Mouse (Mus musculus) MEL (cell line): Measurements from ENCODE around the gene Gm49369.

Experiments
- BHLHE40 ChIP-seq: IDR thresholded peaks from 2 replicates; pipeline ENCODE4 v1.6.1; 2012; ENCODE audit warnings: low read depth, mild to moderate bottlenecking, inconsistent platforms, low read length, improper control_type of control experiment, borderline replicate concordance
- CHD2 ChIP-seq: IDR thresholded peaks from 2 replicates; pipeline ENCODE4 v1.6.1; 2011; ENCODE audit warnings: low read length, improper control_type of control experiment
- CTCF ChIP-seq, 3 experiments: IDR thresholded peaks in 2 of 3; conservative IDR thresholded peaks in 1 of 3; 2 replicates each; pipeline ENCODE4 v1.5.1; 2011 to 2012; ENCODE audit warnings: low read length in 3 of 3, low read depth in 2 of 3, mild to moderate bottlenecking in 2 of 3, improper control_type of control experiment in 1 of 3, inconsistent platforms in 1 of 3, mixed read lengths in 1 of 3, moderate library complexity in 1 of 3; ENCODE audit not compliant: control insufficient read depth in 1 of 3, insufficient read depth in 1 of 3, poor library complexity in 1 of 3, severe bottlenecking in 1 of 3
- EP300 ChIP-seq, 2 experiments: IDR thresholded peaks; 2 replicates each; pipeline ENCODE4 v1.6.1; 2011; ENCODE audit warnings: improper control_type of control experiment in 2 of 2, low read length in 2 of 2, low read depth in 1 of 2, mild to moderate bottlenecking in 1 of 2
- MAFK ChIP-seq: IDR thresholded peaks from 2 replicates; pipeline ENCODE4 v1.6.1; 2011; ENCODE audit warnings: low read depth, mild to moderate bottlenecking, low read length, improper control_type of control experiment, borderline replicate concordance
- MXI1 ChIP-seq: IDR thresholded peaks from 2 replicates; pipeline ENCODE4 v1.6.1; 2011; ENCODE audit warnings: mild to moderate bottlenecking, low read depth, low read length, improper control_type of control experiment
- NELFE ChIP-seq: IDR thresholded peaks from 2 replicates; pipeline ENCODE4 v1.6.1; 2011; ENCODE audit warnings: low read depth, low read length, improper control_type of control experiment
- POLR2AphosphoS5 ChIP-seq: IDR thresholded peaks from 2 replicates; pipeline ENCODE4 v1.6.1; 2012; ENCODE audit warnings: low read depth, borderline replicate concordance, mild to moderate bottlenecking, inconsistent platforms, low read length, moderate library complexity, mixed read lengths
- TBP ChIP-seq: IDR thresholded peaks from 2 replicates; pipeline ENCODE4 v1.8.0; 2011; ENCODE audit warnings: low read depth, low read length, improper control_type of control experiment
- UBTF ChIP-seq: IDR thresholded peaks from 2 replicates; pipeline ENCODE4 v1.6.1; 2012; ENCODE audit warnings: low read depth, mild to moderate bottlenecking, inconsistent platforms, low read length, improper control_type of control experiment, moderate library complexity, borderline replicate concordance; ENCODE audit not compliant: insufficient read depth
- ZNF384 ChIP-seq: IDR thresholded peaks from 2 replicates; pipeline ENCODE4 v1.6.1; 2012; ENCODE audit warnings: low read depth, mild to moderate bottlenecking, inconsistent platforms, low read length, improper control_type of control experiment

GRCm38 (mm10) chr7:142371768-142372661, 10.5 kb downstream of the Gm49369 start:
- TF ChIP-seq MXI1, result no peak
- no peak for TF ChIP-seq EP300 (IDR thresholded peaks at IDR 0.05; ENCODE audit: low read depth in 1 of 2, low read length in 2 of 2)
- no peak for TF ChIP-seq CHD2
- TF ChIP-seq POLR2AphosphoS5, result no peak
- no peak for TF ChIP-seq TBP
- no peak for TF ChIP-seq BHLHE40
- no peak for TF ChIP-seq MAFK
- no peak for TF ChIP-seq UBTF
- TF ChIP-seq CTCF (IDR thresholded peaks at IDR 0.05 in 2 of 3, conservative IDR thresholded peaks at IDR 0.05 in 1 of 3; ENCODE audit: control insufficient read depth in 1 of 3, insufficient read depth in 1 of 3, low read depth in 2 of 3, low read length in 3 of 3, poor library complexity in 1 of 3, severe bottlenecking in 1 of 3), result no peak
- no peak for TF ChIP-seq ZNF384
- TF ChIP-seq NELFE, result no peak
